Mouse (Mus musculus) neutrophil, adult 65 days (primary cell): Measurements from ENCODE around the gene Ret. TPM values are rescaled to one million over a fixed set of nuclear protein-coding genes. Genes with fewer than 3 reads are reported as not detected.

Experiments
- total RNA-seq: library from RNA; stranded (reverse); gene quantifications from 2 replicates; pipeline ENCODE4 v1.2.4, GENCODE M21; 2023

Gene Ret
- 0.20 TPM in 1 of 2 replicates, not detected in the other for total RNA-seq

GRCm38 (mm10) chr6:118197440-118197975 lies at the start of gene Ret:
Ret (minus strand) TSS chr6:118197718.

DNA sequence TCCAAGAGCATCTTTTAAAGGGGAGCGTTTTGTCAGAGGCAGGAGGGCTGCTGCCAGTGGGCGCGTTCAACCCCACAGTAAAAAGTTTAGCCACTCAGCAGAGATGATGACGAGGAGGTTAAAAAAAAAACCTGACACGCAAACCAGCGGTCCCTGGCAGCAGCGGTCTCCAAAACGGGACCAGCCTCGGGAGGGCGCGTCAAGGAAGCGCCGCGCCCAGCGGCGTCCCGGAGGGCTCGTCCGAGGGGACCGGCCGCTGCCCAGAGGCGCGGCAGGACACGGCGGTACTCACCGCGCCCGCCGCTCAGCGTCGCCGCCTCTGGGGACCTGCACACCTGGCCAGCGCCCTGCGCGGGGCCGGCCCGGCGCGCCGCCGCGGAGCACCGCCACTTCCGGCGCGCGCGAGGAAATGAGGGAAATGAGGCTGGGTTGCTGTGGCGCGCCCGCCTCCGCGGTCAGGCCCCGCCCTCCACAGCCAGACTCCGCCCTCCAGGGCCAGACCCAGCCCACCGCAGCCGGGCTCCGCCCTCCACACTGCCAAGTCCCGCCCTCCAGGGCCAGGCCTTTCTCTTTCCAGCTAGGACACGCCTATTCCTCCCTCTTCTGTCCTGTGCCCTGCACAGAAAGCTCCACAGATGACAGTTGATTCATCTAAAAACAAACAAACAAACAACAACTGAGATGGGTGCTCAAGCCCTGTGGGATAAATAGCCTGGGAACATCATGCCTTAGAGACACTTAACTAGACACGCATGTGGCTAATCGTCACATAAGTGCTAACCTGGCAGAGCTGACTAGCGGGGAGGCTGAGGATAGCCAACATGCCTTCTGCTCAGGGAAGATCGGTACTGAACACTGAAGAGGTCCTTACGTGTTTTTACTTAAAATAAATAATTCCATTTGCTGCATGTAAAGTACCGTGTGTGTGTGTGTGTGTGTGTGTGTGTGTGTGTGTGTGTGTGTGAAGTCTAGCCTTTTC lies 58.5 kb downstream of the Ret start, which contains the start of gene Csgalnact2:
TSS of gene Csgalnact2 (minus strand) at position 410 of the 979 bp plus-strand sequence.

Other genes starting within 250 kb of the Ret start
- gene Rasgef1a, start 186.3 kb downstream of the Ret start, total RNA-seq = 0.95 TPM in 2 replicates
- 80.5 and 101 TPM in 2 replicates for gene Csgalnact2, start 58.6 kb downstream of the Ret start, total RNA-seq
- 16.5 and 19.6 TPM in 2 replicates for gene Bms1, start 221.8 kb upstream of the Ret start, total RNA-seq